Mouse (Mus musculus): Measurements from ENCODE around the gene Anks1b. TPM values are rescaled to one million over a fixed set of nuclear protein-coding genes. Genes with fewer than 3 reads are reported as not detected.

The Anks1b gene
- polyA plus RNA-seq, 1 experiment from 2014 or later: 0.21 TPM

DNA sequence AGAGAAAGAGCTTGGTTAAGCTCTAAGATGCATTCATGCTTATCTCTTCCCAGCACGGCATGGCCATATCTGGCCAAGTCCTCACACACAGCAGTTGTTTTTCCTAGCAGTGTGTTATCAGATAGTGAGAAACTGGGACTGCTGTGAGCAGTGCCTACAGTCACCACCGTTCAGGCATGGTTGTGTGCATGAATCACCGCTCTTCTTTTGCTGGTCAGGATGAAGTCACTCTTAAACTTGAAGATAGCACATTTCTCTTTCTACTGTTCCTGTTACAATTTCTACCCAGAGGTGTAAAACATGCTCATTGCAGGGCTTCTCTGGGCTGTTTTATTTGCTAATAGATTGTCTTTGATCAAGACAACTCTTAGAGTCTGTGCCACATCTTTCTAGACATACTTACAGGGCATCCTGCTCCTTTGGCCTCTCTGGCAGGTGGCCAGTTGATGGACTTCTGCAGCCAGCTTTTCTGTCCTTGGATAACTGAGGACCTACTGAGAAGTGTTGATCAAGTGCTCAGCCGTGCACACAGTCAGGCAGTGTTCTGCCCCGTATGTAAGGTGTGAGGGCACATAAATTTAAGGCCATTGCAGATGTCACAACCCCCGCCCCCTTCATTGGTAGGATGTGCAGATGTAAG, 296.8 kb downstream of the Anks1b start:
- TF ChIP-seq CTCF (IDR thresholded peaks at IDR 0.05) (no peak), EP300 (IDR thresholded peaks at IDR 0.05) (no peak)
- H3K27me3 ChIP-seq (replicated peaks; ENCODE audit: insufficient read depth, low read length): no peaks in the 10 kb centered on the region

DNA sequence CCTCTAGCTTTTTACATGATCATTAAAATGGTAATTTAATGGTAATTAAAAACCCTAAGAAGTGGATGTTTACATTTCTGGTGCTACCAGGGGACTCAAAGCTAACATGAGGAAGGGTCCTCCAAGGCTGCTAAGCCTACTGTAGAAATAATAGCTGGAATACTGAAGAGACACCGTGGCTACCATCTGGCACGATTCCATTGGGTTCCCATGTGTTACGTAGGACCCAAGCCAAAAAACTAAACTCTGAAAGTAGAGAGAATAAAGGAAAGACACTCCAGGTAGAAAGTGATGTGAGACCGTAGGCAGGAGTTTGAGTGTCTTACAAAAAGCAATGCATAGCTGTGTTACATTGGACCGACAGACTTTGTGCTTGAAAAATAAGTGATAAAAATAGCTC, 317.1 kb downstream of the Anks1b start:
- Histone ChIP-seq H3K36me3 (ENCODE audit: insufficient read depth, low read length) (no peaks in the 10 kb centered on the region), H3K9ac (replicated peaks; ENCODE audit: low read depth) (no peak overlapping the region), H3K27ac (ENCODE audit: low read length) (no peak overlapping the region), H3K4me2 (replicated peaks; ENCODE audit: low read depth, low read length) (no peak overlapping the region), H3K9me3 (ENCODE audit: low read length) (no peaks in the 10 kb centered on the region), H3K4me3 (ENCODE audit: low read depth, low read length) (no peak overlapping the region), H3K4me1 (ENCODE audit: insufficient read depth, low read depth, low read length) (no peaks in the 10 kb centered on the region), H3K27me3 (replicated peaks; ENCODE audit: insufficient read depth, low read length) (no peaks in the 10 kb centered on the region)
- 68% methylated on average over 5 of the region's 5 CpGs for WGBS
- TF ChIP-seq EP300 (IDR thresholded peaks at IDR 0.05) (no peak), CTCF (IDR thresholded peaks at IDR 0.05) (no peak)
- DNase-seq (ENCODE audit: low spot score) (no peak), ATAC-seq (no peak)

More for the DNA sequence above, 296.8 kb downstream of the Anks1b start:
- WGBS: 50% methylated on average over 6 of the region's 6 CpGs
- ATAC-seq (no peak), DNase-seq (ENCODE audit: low spot score) (no peak)
- Histone ChIP-seq H3K4me2 (replicated peaks; ENCODE audit: low read depth, low read length) (no peak overlapping the region), H3K36me3 (ENCODE audit: insufficient read depth, low read length) (no peaks in the 10 kb centered on the region), H3K9me3 (ENCODE audit: low read length) (no peaks in the 10 kb centered on the region), H3K4me3 (ENCODE audit: low read depth, low read length) (no peak overlapping the region), H3K27ac (ENCODE audit: low read length) (no peak overlapping the region), H3K9ac (replicated peaks; ENCODE audit: low read depth) (no peak overlapping the region), H3K4me1 (ENCODE audit: insufficient read depth, low read depth, low read length) (no peaks in the 10 kb centered on the region)

DNA sequence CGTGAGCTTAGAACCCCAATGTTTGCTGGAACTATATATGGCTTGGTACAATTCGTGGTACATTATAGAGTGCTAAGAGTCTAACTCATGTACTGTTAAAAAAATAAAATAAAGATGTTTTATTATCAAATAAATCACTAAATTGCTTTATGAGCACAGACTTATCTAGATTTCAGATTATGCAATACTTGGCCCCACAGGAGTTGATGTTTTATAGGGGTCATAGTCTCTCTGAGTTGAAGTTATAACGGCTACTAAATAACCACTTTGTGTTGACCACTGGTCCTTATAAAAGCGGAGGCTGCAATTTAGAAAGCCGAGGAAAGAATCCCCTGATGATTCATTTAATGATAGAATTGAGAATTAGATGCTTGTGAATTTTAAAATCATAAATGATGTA, 323.6 kb downstream of the Anks1b start:
- H3K4me1 ChIP-seq (ENCODE audit: insufficient read depth, low read depth, low read length): no peaks in the 10 kb centered on the region
- WGBS: 73% methylated on average over 5 of the region's 5 CpGs
- H3K27me3 ChIP-seq (replicated peaks; ENCODE audit: insufficient read depth, low read length): no peaks in the 10 kb centered on the region

DNA sequence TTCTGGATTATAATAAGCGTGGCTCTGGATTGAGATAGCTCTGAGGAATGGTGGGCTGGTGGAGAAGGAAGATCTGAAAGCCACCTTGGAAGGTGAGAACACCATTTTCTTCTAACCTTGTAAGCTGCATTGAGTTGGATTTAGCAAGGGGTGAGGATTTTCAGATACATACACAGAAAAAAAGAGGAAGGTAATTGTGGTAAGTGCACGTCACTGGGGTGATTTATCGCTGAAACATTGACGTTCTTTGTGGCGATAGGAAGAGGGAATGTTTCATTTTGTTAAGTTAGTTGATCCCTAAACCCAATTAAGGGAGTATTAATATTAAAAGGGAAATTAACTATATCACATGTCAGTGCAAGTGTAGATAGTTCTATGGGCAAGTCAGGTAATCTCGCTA, 336.7 kb downstream of the Anks1b start:
- no peak for ATAC-seq
- WGBS: 79% methylated on average over 6 of the region's 6 CpGs
- H3K27ac ChIP-seq (ENCODE audit: low read length): no peak overlapping the region
- H3K9ac ChIP-seq (replicated peaks; ENCODE audit: low read depth): no peak overlapping the region
- DNase-seq (ENCODE audit: low spot score): no peak
- no peak overlapping the region for H3K4me3 ChIP-seq (ENCODE audit: low read depth, low read length)
- H3K36me3 ChIP-seq (ENCODE audit: insufficient read depth, low read length): no peaks in the 10 kb centered on the region
- no peak overlapping the region for H3K4me2 ChIP-seq (replicated peaks; ENCODE audit: low read depth, low read length)
- no peaks in the 10 kb centered on the region for H3K27me3 ChIP-seq (replicated peaks; ENCODE audit: insufficient read depth, low read length)
- no peak for TF ChIP-seq CTCF (IDR thresholded peaks at IDR 0.05)
- no peak for TF ChIP-seq EP300 (IDR thresholded peaks at IDR 0.05)
- no peaks in the 10 kb centered on the region for H3K4me1 ChIP-seq (ENCODE audit: insufficient read depth, low read depth, low read length)
- no peaks in the 10 kb centered on the region for H3K9me3 ChIP-seq (ENCODE audit: low read length)

More for the DNA sequence above, 323.6 kb downstream of the Anks1b start:
- no peaks in the 10 kb centered on the region for H3K9me3 ChIP-seq (ENCODE audit: low read length)
- H3K27ac ChIP-seq (ENCODE audit: low read length): no peak overlapping the region
- no peak for DNase-seq (ENCODE audit: low spot score)
- no peak overlapping the region for H3K4me2 ChIP-seq (replicated peaks; ENCODE audit: low read depth, low read length)
- H3K4me3 ChIP-seq (ENCODE audit: low read depth, low read length): no peak overlapping the region
- H3K9ac ChIP-seq (replicated peaks; ENCODE audit: low read depth): no peak overlapping the region
- H3K36me3 ChIP-seq (ENCODE audit: insufficient read depth, low read length): no peaks in the 10 kb centered on the region
- TF ChIP-seq CTCF (IDR thresholded peaks at IDR 0.05) (no peak), EP300 (IDR thresholded peaks at IDR 0.05) (no peak)
- ATAC-seq: no peak

DNA sequence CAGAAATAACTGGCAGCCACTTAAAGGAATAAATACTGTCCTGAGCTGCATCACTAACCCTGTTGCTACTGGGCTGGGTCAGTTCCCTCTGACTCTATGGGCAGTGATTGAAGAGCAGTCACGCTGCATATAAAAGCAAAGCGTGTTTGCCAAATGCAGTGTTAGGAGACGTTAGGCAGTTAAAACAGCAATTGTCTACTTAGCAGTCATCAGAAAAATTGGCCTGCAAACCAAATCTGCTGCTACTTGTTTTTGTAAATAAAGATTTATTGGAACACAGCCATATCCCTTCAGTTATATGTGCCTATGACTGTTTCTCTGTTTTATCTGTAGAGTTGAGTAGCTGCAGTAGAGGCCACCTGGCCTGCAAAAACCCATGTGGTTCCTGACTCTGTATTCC, 347.2 kb downstream of the Anks1b start:
- Histone ChIP-seq H3K27me3 (replicated peaks; ENCODE audit: insufficient read depth, low read length) (no peaks in the 10 kb centered on the region), H3K27ac (ENCODE audit: low read length) (no peak overlapping the region), H3K4me2 (replicated peaks; ENCODE audit: low read depth, low read length) (no peak overlapping the region), H3K36me3 (ENCODE audit: insufficient read depth, low read length) (no peaks in the 10 kb centered on the region), H3K9ac (replicated peaks; ENCODE audit: low read depth) (no peak overlapping the region), H3K4me3 (ENCODE audit: low read depth, low read length) (no peak overlapping the region), H3K4me1 (ENCODE audit: insufficient read depth, low read depth, low read length) (no peaks in the 10 kb centered on the region), H3K9me3 (ENCODE audit: low read length) (no peaks in the 10 kb centered on the region)
- no peak for TF ChIP-seq CTCF (IDR thresholded peaks at IDR 0.05)
- DNase-seq (ENCODE audit: low spot score): no peak
- 50% methylated on average over 3 of the region's 3 CpGs for WGBS
- no peak for ATAC-seq

DNA sequence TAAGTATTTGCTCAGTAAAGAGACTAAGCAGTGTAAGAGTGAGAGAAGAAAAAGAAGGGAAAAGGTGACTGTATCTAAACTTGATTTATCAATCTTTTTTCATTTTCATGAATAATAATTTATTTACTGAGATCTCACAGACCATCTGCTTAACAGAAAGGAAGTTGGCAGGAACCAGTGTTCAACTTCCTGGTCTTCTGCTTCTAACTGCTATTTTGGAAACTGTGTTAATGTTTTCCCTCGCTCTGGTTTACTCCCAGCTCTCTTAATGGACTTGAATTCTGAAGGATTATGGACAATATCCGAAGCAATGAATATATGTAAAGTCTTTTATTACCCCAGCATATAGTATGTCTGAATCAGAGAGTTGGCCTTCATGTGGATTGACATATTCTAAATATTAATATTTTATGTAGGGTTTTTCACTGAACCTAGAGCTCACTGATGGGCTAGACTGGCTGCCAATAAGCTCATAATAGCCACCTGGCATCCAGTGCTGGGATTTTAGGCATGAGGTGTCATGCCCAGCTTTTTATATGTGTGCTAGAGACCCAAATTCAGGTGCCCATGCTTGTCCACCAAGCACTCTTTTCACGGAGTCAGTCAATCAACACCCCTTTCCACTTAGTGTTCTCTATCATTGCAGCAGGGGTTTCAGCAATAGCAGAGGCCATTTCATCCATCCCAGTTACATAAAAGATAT, 349.6 kb downstream of the Anks1b start:
- DNase-seq (ENCODE audit: low spot score) (no peak), ATAC-seq (no peak)
- no peaks in the 10 kb centered on the region for H3K27me3 ChIP-seq (replicated peaks; ENCODE audit: insufficient read depth, low read length)
- H3K4me1 ChIP-seq (ENCODE audit: insufficient read depth, low read depth, low read length): no peaks in the 10 kb centered on the region
- WGBS: 63% methylated on average over 3 of the region's 3 CpGs
- no peaks in the 10 kb centered on the region for H3K36me3 ChIP-seq (ENCODE audit: insufficient read depth, low read length)
- H3K4me2 ChIP-seq (replicated peaks; ENCODE audit: low read depth, low read length): no peak overlapping the region
- H3K4me3 ChIP-seq (ENCODE audit: low read depth, low read length): no peak overlapping the region
- no peaks in the 10 kb centered on the region for H3K9me3 ChIP-seq (ENCODE audit: low read length)
- H3K27ac ChIP-seq (ENCODE audit: low read length): no peak overlapping the region
- no peak overlapping the region for H3K9ac ChIP-seq (replicated peaks; ENCODE audit: low read depth)
- no peak for TF ChIP-seq CTCF (IDR thresholded peaks at IDR 0.05)
- no peak for TF ChIP-seq EP300 (IDR thresholded peaks at IDR 0.05)

Data from lung, postnatal 0 days (tissue).